Mouse (Mus musculus): ENCODE measurements around the gene Cad.

- TF ChIP-seq POLR2A (IDR thresholded peaks at IDR 0.05; ENCODE audit: borderline replicate concordance, extremely low read depth, low read depth, low read length) (no peak), CTCF (IDR thresholded peaks at IDR 0.05; ENCODE audit: insufficient read depth, low read length) (peak; percentile 62)
These were observed 27.8 kb downstream of the Cad start for GRCm38 (mm10) chr5:31082355-31082754.

Data from lung, adult 2 months (tissue).